Mouse (Mus musculus) intestine, postnatal 0 days (tissue): ENCODE measurements around the gene Ric8b. TPM values are rescaled to one million over a fixed set of nuclear protein-coding genes. Genes with fewer than 3 reads are reported as not detected.

Experiments
- ATAC-seq: fragments of 200-750 bp; cut with Nextera tagmentation; 2 replicates; pipeline ENCODE4 v1.8.0; 2017; ENCODE audit warnings: mild to moderate bottlenecking, moderate TSS enrichment, moderate library complexity
- H3K27ac ChIP-seq: fragments of 300-500 bp; sonication (generic); 2 replicates; pipeline ENCODE4 v1.5.1; 2014; ENCODE audit warnings: mild to moderate bottlenecking, low read depth, low read length, moderate library complexity
- H3K27me3 ChIP-seq: fragments of 300-500 bp; sonication (generic); replicated peaks from 2 replicates; pipeline ENCODE4 v1.6.1; 2014; ENCODE audit warnings: low read length, mixed read lengths; ENCODE audit not compliant: control insufficient read depth, insufficient read depth
- H3K36me3 ChIP-seq: fragments of 300-500 bp; sonication (generic); 2 replicates; pipeline ENCODE4 v1.6.1; 2014; ENCODE audit warnings: mild to moderate bottlenecking, moderate library complexity; ENCODE audit not compliant: control insufficient read depth, insufficient read depth
- H3K4me1 ChIP-seq: fragments of 300-500 bp; sonication (generic); replicated peaks from 2 replicates; pipeline ENCODE4 v1.6.1; 2014; ENCODE audit warnings: antibody characterized with exemption, low read length, mixed read lengths; ENCODE audit not compliant: control insufficient read depth, insufficient read depth
- H3K4me2 ChIP-seq: fragments of 300-500 bp; sonication (generic); replicated peaks from 2 replicates; pipeline ENCODE4 v1.6.1; 2014; ENCODE audit warnings: low read depth, mild to moderate bottlenecking, moderate library complexity
- H3K4me3 ChIP-seq: fragments of 300-500 bp; sonication (generic); 2 replicates; pipeline ENCODE4 v1.5.1; 2014; ENCODE audit warnings: low read depth, low read length
- H3K9ac ChIP-seq: fragments of 300-500 bp; sonication (generic); 2 replicates; pipeline ENCODE4 v1.6.1; 2014; ENCODE audit warnings: mild to moderate bottlenecking, low read depth, low read length
- H3K9me3 ChIP-seq: fragments of 300-500 bp; sonication (generic); 2 replicates; pipeline ENCODE4 v1.6.1; 2016; ENCODE audit warnings: mixed run types; ENCODE audit not compliant: control insufficient read depth
- CTCF ChIP-seq: sonication (generic); IDR thresholded peaks from 2 replicates; pipeline ENCODE4 v1.5.1; 2016; ENCODE audit warnings: low read depth, mild to moderate bottlenecking, control low read depth, antibody characterized with exemption, moderate library complexity
- WGBS: fragments of 180-500 bp; shearing (Covaris S2); extraction: QIAGEN DNeasy Blood & Tissue Kit; methylation state at CpG from one replicate; pipeline ENCODE4 v1.1.7; 2014; 5-methylcytosine and 5-hydroxymethylcytosine counted together
- polyA plus RNA-seq: library from polyadenylated mRNA; unstranded; fragments of >200 nt; fragmentation: Nextera tagmentation; extraction: Ambion mirVana; gene quantifications from 2 replicates; pipeline ENCODE4 v1.2.1, GENCODE M21; 2015

Gene Ric8b
- polyA plus RNA-seq, 1 experiment from 2014 or later: 6.7 TPM

DNA sequence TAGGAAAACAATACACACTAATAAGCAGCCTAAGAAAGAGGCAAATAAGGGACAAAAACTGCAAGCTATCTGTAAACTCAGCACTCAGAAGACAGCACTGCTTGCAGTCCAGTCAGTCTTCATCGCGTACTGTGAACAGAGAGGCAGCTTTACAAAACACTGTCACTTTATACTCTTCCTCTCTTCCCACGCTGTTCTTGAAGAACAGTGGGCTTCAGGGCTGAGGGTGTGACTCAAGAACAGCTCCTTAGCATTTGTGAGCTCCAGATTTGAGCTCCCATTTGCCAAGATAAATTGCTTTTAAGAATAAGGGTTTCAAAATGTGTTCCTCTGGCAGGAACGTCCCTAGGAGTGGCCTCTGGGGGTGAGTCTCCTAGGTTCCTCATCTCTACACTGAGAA, 33.0 kb downstream of the Ric8b start:
- no peak for TF ChIP-seq CTCF
- 0 out of 2 replicates have a peak, but pooled peaks cover 2% of the 10 kb centered on the region for H3K4me1 ChIP-seq
- no peak overlapping the region for H3K27ac ChIP-seq
- ATAC-seq: no peak
- H3K9ac ChIP-seq: no peak overlapping the region
- H3K36me3 ChIP-seq: peaks cover 12% of the 10 kb centered on the region
- H3K4me3 ChIP-seq: no peak overlapping the region
- no peaks in the 10 kb centered on the region for H3K9me3 ChIP-seq
- H3K27me3 ChIP-seq: no peaks in the 10 kb centered on the region
- H3K4me2 ChIP-seq: no peak overlapping the region
- 67% methylated on average over 4 of the region's 4 CpGs for WGBS

- H3K4me2 ChIP-seq: no peak overlapping the region
- ATAC-seq: no peak
- no peak overlapping the region for H3K4me3 ChIP-seq
- no peak overlapping the region for H3K27ac ChIP-seq
- 0 out of 2 replicates have a peak, but pooled peaks cover 2% of the 10 kb centered on the region for H3K4me1 ChIP-seq
- no peak for TF ChIP-seq CTCF
- whole genome bisulfite sequencing: 92% methylated on average over 10 of the region's 10 CpGs
- H3K9ac ChIP-seq: no peak overlapping the region
- no peaks in the 10 kb centered on the region for H3K27me3 ChIP-seq
- H3K9me3 ChIP-seq: no peaks in the 10 kb centered on the region
- peaks cover 8% of the 10 kb centered on the region; the same call in 1 of the 2 replicates for H3K36me3 ChIP-seq
Measured at GRCm38 (mm10) chr10:84954236-84954635, 36.8 kb downstream of the Ric8b start.

GRCm38 (mm10) chr10:84956173-84956572, 38.8 kb downstream of the Ric8b start:
- 75% methylated on average over 4 of the region's 4 CpGs for WGBS
- Histone ChIP-seq H3K4me1 (no peaks in the 10 kb centered on the region), H3K27me3 (no peaks in the 10 kb centered on the region), H3K9me3 (no peaks in the 10 kb centered on the region), H3K27ac (no peak overlapping the region), H3K4me3 (no peak overlapping the region), H3K36me3 (peaks cover 8% of the 10 kb centered on the region; the same call in 1 of the 2 replicates), H3K4me2 (no peak overlapping the region), H3K9ac (no peak overlapping the region)
- no peak for ATAC-seq
- no peak for TF ChIP-seq CTCF

DNA sequence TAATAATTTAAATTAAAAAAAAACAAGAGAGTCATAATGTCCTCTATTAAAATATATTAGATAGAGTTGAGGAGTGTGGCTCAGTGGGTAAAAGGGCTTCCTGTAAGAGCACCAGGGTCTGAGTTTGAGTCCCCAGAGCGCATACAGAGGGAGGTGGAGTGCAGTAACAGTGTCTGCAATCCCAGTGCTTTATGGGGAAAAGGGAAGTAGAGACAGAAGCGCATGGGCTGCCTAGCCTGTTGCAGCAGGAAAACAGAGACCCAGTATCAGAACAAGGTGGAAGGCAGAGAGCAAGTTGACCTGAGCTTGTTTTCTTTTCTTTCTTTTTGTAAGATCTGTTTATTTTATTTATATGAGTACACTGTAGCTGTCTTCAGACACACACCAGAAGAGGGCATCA, 41.2 kb downstream of the Ric8b start:
- H3K9ac ChIP-seq: no peak overlapping the region
- H3K9me3 ChIP-seq: no peaks in the 10 kb centered on the region
- no peak overlapping the region for H3K27ac ChIP-seq
- H3K36me3 ChIP-seq: peaks cover 9% of the 10 kb centered on the region; the same call in 1 of the 2 replicates
- no peaks in the 10 kb centered on the region for H3K27me3 ChIP-seq
- H3K4me3 ChIP-seq: no peak overlapping the region
- TF ChIP-seq CTCF: no peak
- no peaks in the 10 kb centered on the region for H3K4me1 ChIP-seq
- WGBS: 92% methylated on average over 2 of the region's 2 CpGs
- H3K4me2 ChIP-seq: no peak overlapping the region
- ATAC-seq: no peak

- Histone ChIP-seq H3K27ac (no peak overlapping the region), H3K27me3 (no peaks in the 10 kb centered on the region), H3K9ac (no peak overlapping the region), H3K4me3 (no peak overlapping the region), H3K4me1 (no peaks in the 10 kb centered on the region), H3K36me3 (peaks cover 9% of the 10 kb centered on the region; the same call in 1 of the 2 replicates), H3K4me2 (no peak overlapping the region), H3K9me3 (no peaks in the 10 kb centered on the region)
- 38% methylated on average over 12 of the region's 12 CpGs for WGBS
- ATAC-seq: no peak
- TF ChIP-seq CTCF: no peak
Measured at GRCm38 (mm10) chr10:84960380-84960930, 43.0 kb downstream of the Ric8b start.

DNA sequence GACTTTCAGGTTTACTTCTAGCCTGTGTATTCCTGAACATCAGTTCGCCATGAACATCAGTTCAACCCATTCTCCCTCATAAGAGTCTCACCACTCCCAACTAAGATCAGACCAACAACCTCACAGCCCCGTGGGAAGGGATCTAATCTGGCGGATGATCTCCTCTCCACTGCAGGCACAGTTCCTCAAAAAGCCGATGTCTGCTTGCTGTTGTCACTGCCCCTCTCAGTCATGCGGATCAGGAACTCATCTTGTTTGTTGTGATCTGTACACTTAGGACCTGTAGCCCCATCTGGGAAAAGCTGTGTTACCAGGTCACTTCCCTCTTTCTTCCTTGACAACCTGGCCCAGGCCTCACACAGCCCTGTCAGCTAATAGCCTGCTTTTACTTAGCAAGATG, 45.7 kb downstream of the Ric8b start:
- H3K27me3 ChIP-seq: no peaks in the 10 kb centered on the region
- no peak overlapping the region for H3K27ac ChIP-seq
- H3K9me3 ChIP-seq: no peaks in the 10 kb centered on the region
- WGBS: 85% methylated on average over 5 of the region's 5 CpGs
- no peak for ATAC-seq
- no peak for TF ChIP-seq CTCF
- no peak overlapping the region for H3K4me2 ChIP-seq
- H3K36me3 ChIP-seq: peaks cover 6% of the 10 kb centered on the region; the same call in 1 of the 2 replicates
- H3K4me1 ChIP-seq: no peaks in the 10 kb centered on the region
- no peak overlapping the region for H3K4me3 ChIP-seq
- H3K9ac ChIP-seq: no peak overlapping the region
